ENCODE assay signal across 10 mouse cellular contexts in the genomic region with DNA sequence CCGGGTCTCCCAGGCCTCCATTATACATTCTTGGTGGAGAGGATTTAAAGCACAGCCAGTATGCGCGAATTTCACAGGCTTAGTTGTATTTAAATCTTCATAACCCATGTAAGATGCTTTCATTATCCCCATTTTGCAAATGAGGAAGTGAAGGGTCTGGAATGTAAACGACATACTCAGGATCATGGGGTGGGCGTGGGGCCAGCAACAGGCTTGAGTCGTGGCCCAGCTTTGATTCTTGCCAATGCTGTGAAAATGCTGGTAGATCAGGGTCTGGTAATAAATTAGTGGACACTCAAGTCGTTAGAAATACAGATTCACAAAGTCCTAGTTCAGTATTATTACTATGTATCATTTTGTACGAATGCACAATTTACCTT.
A peak's percentile ranks its signal among the peaks of the same experiment; 100 is the strongest.
DNase-seq lines count a peak whose midpoint lies in the region; ATAC-seq lines count a peak whose summit lies in the region.
"Had no signal": no experiment of that assay in that cellular context is flagged by ENCODE, and none has a peak within 500 bp of the region (broad histone marks: within the 10 kb centered on the region; RNA-seq: fewer than 3 reads in every experiment).

No protein-coding gene starts in this region.

- WGBS in hindbrain, embryonic 13.5 days: 62% methylated on average over 8 of the region's 8 CpGs
- 64% methylated on average over 8 of the region's 8 CpGs for WGBS in hindbrain, embryonic 12.5 days
- WGBS in embryonic facial prominence, embryonic 15.5 days: 51% methylated on average over 8 of the region's 8 CpGs
- 44% methylated on average over 8 of the region's 8 CpGs for WGBS in limb, embryonic 15.5 days

- peak overlapping the region; percentile 44; the same call in 1 of the 2 replicates for H3K27ac ChIP-seq in hindbrain, embryonic 13.5 days
- no peak overlapping the region for H3K27ac ChIP-seq in hindbrain, embryonic 12.5 days
- peak overlapping the region; percentile 69 for H3K27ac ChIP-seq in embryonic facial prominence, embryonic 15.5 days (replicated peaks)
- peak overlapping the region; percentile 43 for H3K27ac ChIP-seq in limb, embryonic 15.5 days
- H3K27ac ChIP-seq: liver, embryonic 14.5 days; neural tube, embryonic 12.5 days had no signal

- no peaks in the 10 kb centered on the region for H3K36me3 ChIP-seq in hindbrain, embryonic 13.5 days
- no peaks in the 10 kb centered on the region for H3K36me3 ChIP-seq in hindbrain, embryonic 12.5 days
- no peaks in the 10 kb centered on the region for H3K36me3 ChIP-seq in embryonic facial prominence, embryonic 15.5 days
- no peaks in the 10 kb centered on the region for H3K36me3 ChIP-seq in limb, embryonic 15.5 days
- H3K36me3 ChIP-seq: neural tube, embryonic 12.5 days had no signal

- peak; percentile 64 for DNase-seq in NIH3T3 (ENCODE audit: low read depth)
- DNase-seq in ovary, adult 18-20 months (ENCODE audit: low spot score): no peak
- no peak for DNase-seq in MN1 (ENCODE audit: low spot score)
- DNase-seq: cerebellum, adult 11-12 months had no signal

- H3K27me3 ChIP-seq in hindbrain, embryonic 13.5 days: 0 out of 2 replicates have a peak, but pooled peaks cover 5% of the 10 kb centered on the region
- H3K27me3 ChIP-seq in hindbrain, embryonic 12.5 days: peaks cover 2% of the 10 kb centered on the region; the same call in 1 of the 2 replicates
- no peaks in the 10 kb centered on the region; the same call in 1 of the 2 replicates for H3K27me3 ChIP-seq in embryonic facial prominence, embryonic 15.5 days
- peaks cover 4% of the 10 kb centered on the region; the same call in 1 of the 2 replicates for H3K27me3 ChIP-seq in limb, embryonic 15.5 days

- no peaks in the 10 kb centered on the region for H3K9me3 ChIP-seq in hindbrain, embryonic 13.5 days
- H3K9me3 ChIP-seq in hindbrain, embryonic 12.5 days (replicated peaks): no peaks in the 10 kb centered on the region
- no peaks in the 10 kb centered on the region for H3K9me3 ChIP-seq in embryonic facial prominence, embryonic 15.5 days (replicated peaks)
- H3K9me3 ChIP-seq in limb, embryonic 15.5 days: no peaks in the 10 kb centered on the region
- H3K9me3 ChIP-seq: neural tube, embryonic 12.5 days had no signal

- H3K4me1 ChIP-seq in hindbrain, embryonic 13.5 days (replicated peaks): peaks cover 14% of the 10 kb centered on the region
- peaks cover 13% of the 10 kb centered on the region for H3K4me1 ChIP-seq in hindbrain, embryonic 12.5 days
- H3K4me1 ChIP-seq in embryonic facial prominence, embryonic 15.5 days: peaks cover 17% of the 10 kb centered on the region
- H3K4me1 ChIP-seq in limb, embryonic 15.5 days: peaks cover 17% of the 10 kb centered on the region

- no peak for ATAC-seq in hindbrain, embryonic 13.5 days (ENCODE audit: low FRiP score)
- no peak for ATAC-seq in hindbrain, embryonic 12.5 days (ENCODE audit: low FRiP score)
- no peak for ATAC-seq in embryonic facial prominence, embryonic 15.5 days (ENCODE audit: insufficient number of reproducible peaks, low FRiP score, low TSS enrichment, low read depth)
- no peak for ATAC-seq in limb, embryonic 15.5 days (ENCODE audit: insufficient number of reproducible peaks, low FRiP score, low TSS enrichment, low read depth)

- H3K9ac ChIP-seq in hindbrain, embryonic 13.5 days: no peak overlapping the region
- H3K9ac ChIP-seq in hindbrain, embryonic 12.5 days: no peak overlapping the region
- no peak overlapping the region for H3K9ac ChIP-seq in embryonic facial prominence, embryonic 15.5 days
- no peak overlapping the region for H3K9ac ChIP-seq in limb, embryonic 15.5 days
- H3K9ac ChIP-seq: liver, embryonic 14.5 days; neural tube, embryonic 12.5 days had no signal

- no peak overlapping the region for H3K4me2 ChIP-seq in hindbrain, embryonic 13.5 days
- H3K4me2 ChIP-seq in hindbrain, embryonic 12.5 days (replicated peaks): no peak overlapping the region
- peak overlapping the region; percentile 27 for H3K4me2 ChIP-seq in embryonic facial prominence, embryonic 15.5 days (replicated peaks)
- 0 out of 2 replicates have a peak overlapping the region, but pooled peaks have one; percentile 5 for H3K4me2 ChIP-seq in limb, embryonic 15.5 days
- H3K4me2 ChIP-seq: neural tube, embryonic 12.5 days had no signal

- no peak overlapping the region for H3K4me3 ChIP-seq in hindbrain, embryonic 13.5 days
- no peak overlapping the region for H3K4me3 ChIP-seq in hindbrain, embryonic 12.5 days
- no peak overlapping the region for H3K4me3 ChIP-seq in embryonic facial prominence, embryonic 15.5 days (replicated peaks)
- no peak overlapping the region for H3K4me3 ChIP-seq in limb, embryonic 15.5 days
- H3K4me3 ChIP-seq: neural tube, embryonic 12.5 days had no signal

Comparison
In these comparisons a context has a peak if more than half of its experiments do, and no peak if none do; other contexts are left out.
1. H3K4me2 ChIP-seq: peak in embryonic facial prominence, embryonic 15.5 days (single experiment) and limb, embryonic 15.5 days (single experiment); none in hindbrain, embryonic 13.5 days (single experiment) and hindbrain, embryonic 12.5 days (single experiment).